20 mouse cellular contexts compared by ENCODE assay signal in genomic region chr11:119325068-119325467, GRCm38 (mm10). TPM values are rescaled to one million over a fixed set of nuclear protein-coding genes. Genes with fewer than 3 reads are reported as not detected.
DNase-seq lines count a peak whose midpoint lies in the region; ATAC-seq and TF ChIP-seq lines count a peak whose summit lies in the region.
"Had no signal": no experiment of that assay in that cellular context is flagged by ENCODE, and none has a peak within 500 bp of the region (broad histone marks: within the 10 kb centered on the region; RNA-seq: fewer than 3 reads in every experiment).

No protein-coding gene starts in this region.

- H3K79me2 ChIP-seq in heart, adult 2 months (replicated peaks; ENCODE audit: control insufficient read depth, insufficient read depth, low read length), result no peaks in the 10 kb centered on the region
- H3K79me2 ChIP-seq in MEL (ENCODE audit: control insufficient read depth, insufficient read depth, low read length, poor library complexity), result no peaks in the 10 kb centered on the region

- no peak overlapping the region for H3K27ac ChIP-seq in heart, adult 2 months
- no peak overlapping the region for H3K27ac ChIP-seq in lung, embryonic 14.5 days (ENCODE audit: low read depth)
- no peak overlapping the region for H3K27ac ChIP-seq in MEL (ENCODE audit: control insufficient read depth, low read depth, low read length)
- H3K27ac ChIP-seq in small intestine, adult 2 months (ENCODE audit: insufficient read depth, low read depth, low read length), result no peak overlapping the region
- H3K27ac ChIP-seq: embryonic facial prominence, embryonic 12.5 days; forebrain, embryonic 10.5 days; intestine, embryonic 15.5 days; limb, embryonic 12.5 days; midbrain, embryonic 10.5 days had no signal

- TF ChIP-seq RAD21 in MEL (IDR thresholded peaks at IDR 0.05; ENCODE audit: low read depth, low read length), result peak; percentile 40

- intact Hi-C loops in heart, adult 2 months (cut with DNase I), result no loop called here

- H3K4me2 ChIP-seq in lung, embryonic 14.5 days, result no peak overlapping the region
- H3K4me2 ChIP-seq: embryonic facial prominence, embryonic 12.5 days; intestine, embryonic 15.5 days; limb, embryonic 12.5 days had no signal

- H3K9ac ChIP-seq in heart, adult 2 months (ENCODE audit: low read depth, low read length), result no peak overlapping the region
- no peak overlapping the region for H3K9ac ChIP-seq in lung, embryonic 14.5 days
- no peak overlapping the region for H3K9ac ChIP-seq in MEL (ENCODE audit: control insufficient read depth, low read depth, low read length, poor library complexity, severe bottlenecking)
- H3K9ac ChIP-seq: embryonic facial prominence, embryonic 12.5 days; intestine, embryonic 15.5 days; limb, embryonic 12.5 days had no signal

- 73% methylated on average over 1 of the region's 1 CpGs for WGBS in heart, adult 2 months
- WGBS in lung, embryonic 14.5 days, result 80% methylated on average over 1 of the region's 1 CpGs
- WGBS in small intestine, adult 2 months, result 82% methylated on average over 1 of the region's 1 CpGs

- H3K9me3 ChIP-seq in lung, embryonic 14.5 days (ENCODE audit: low read depth, low read length), result no peaks in the 10 kb centered on the region
- no peaks in the 10 kb centered on the region for H3K9me3 ChIP-seq in MEL (replicated peaks; ENCODE audit: insufficient read depth, low read length)
- H3K9me3 ChIP-seq: embryonic facial prominence, embryonic 12.5 days; intestine, embryonic 15.5 days had no signal

- H3K4me3 ChIP-seq in heart, adult 2 months, result no peak overlapping the region
- H3K4me3 ChIP-seq in lung, embryonic 14.5 days (ENCODE audit: low read depth, low read length), result no peak overlapping the region
- no peak overlapping the region for H3K4me3 ChIP-seq in MEL (ENCODE audit: control insufficient read depth in 1 of 2, insufficient read depth in 1 of 2, low read depth in 2 of 2, low read length in 2 of 2)
- no peak overlapping the region for H3K4me3 ChIP-seq in small intestine, adult 2 months (ENCODE audit: low read depth, low read length)
- H3K4me3 ChIP-seq: embryonic facial prominence, embryonic 12.5 days; forebrain, embryonic 10.5 days; intestine, embryonic 15.5 days; limb, embryonic 12.5 days; midbrain, embryonic 10.5 days; myocyte had no signal

- no peak for TF ChIP-seq POLR2A in heart, adult 2 months (IDR thresholded peaks at IDR 0.05; ENCODE audit: insufficient read depth, low read depth, low read length)
- no peak for TF ChIP-seq POLR2A in MEL (IDR thresholded peaks at IDR 0.05; ENCODE audit: control insufficient read depth in 1 of 2, insufficient read depth in 1 of 2, low read depth in 1 of 2, low read length in 2 of 2, poor library complexity in 1 of 2)
- TF ChIP-seq POLR2A in small intestine, adult 2 months (IDR thresholded peaks at IDR 0.05; ENCODE audit: low read depth, low read length), result no peak

- DNase-seq in heart, adult 2 months, result no peak
- DNase-seq in heart, adult 11 months, result no peak
- no peak for DNase-seq in lung, embryonic 14.5 days
- DNase-seq in lung, postnatal 14 days, result no peak
- DNase-seq in MEL (ENCODE audit: low read depth, low spot score) (peak; percentile 43), adipocyte (ENCODE audit: low spot score) (no peak)
- DNase-seq in right cerebral cortex, postnatal 25 days, result no peak
- DNase-seq: adrenal gland, postnatal 25 days; cerebellum, adult 11 months; cerebellum, postnatal 36 days; heart, adult 18-20 months; kidney, postnatal 4 days; thymus, postnatal 14 days had no signal

- peak; percentile 33 for TF ChIP-seq CTCF in heart, adult 2 months (IDR thresholded peaks at IDR 0.05)
- TF ChIP-seq CTCF in lung, embryonic 14.5 days (IDR thresholded peaks at IDR 0.05; ENCODE audit: low read depth), result peak; percentile 39
- peak; percentile 59 to 74 (median 63) for TF ChIP-seq CTCF in MEL (IDR thresholded peaks at IDR 0.05 in 2 of 3, conservative IDR thresholded peaks at IDR 0.05 in 1 of 3; ENCODE audit: control insufficient read depth in 1 of 3, insufficient read depth in 1 of 3, low read depth in 2 of 3, low read length in 3 of 3, poor library complexity in 1 of 3, severe bottlenecking in 1 of 3)
- TF ChIP-seq CTCF in small intestine, adult 2 months (IDR thresholded peaks at IDR 0.05; ENCODE audit: extremely low read depth, insufficient read length, insufficient replicate concordance, low read depth, low read length), result peak; percentile 33; the same call in 1 of the 2 replicates

- no peaks in the 10 kb centered on the region for H3K27me3 ChIP-seq in heart, adult 2 months (ENCODE audit: control insufficient read depth, insufficient read depth, low read length)
- H3K27me3 ChIP-seq in lung, embryonic 14.5 days (ENCODE audit: insufficient read depth, low read length), result no peaks in the 10 kb centered on the region
- H3K27me3 ChIP-seq in MEL (ENCODE audit: control insufficient read depth in 1 of 2, insufficient read depth in 2 of 2, low read length in 2 of 2), result peaks cover 3 to 5% of the 10 kb centered on the region in 2 experiments; a peak in 3 of 4 replicates
- no peaks in the 10 kb centered on the region for H3K27me3 ChIP-seq in small intestine, adult 2 months (ENCODE audit: control insufficient read depth, insufficient read depth, low read length)
- H3K27me3 ChIP-seq: intestine, embryonic 15.5 days had no signal

- no peaks in the 10 kb centered on the region for H3K36me3 ChIP-seq in heart, adult 2 months (ENCODE audit: control insufficient read depth, insufficient read depth, low read length)
- no peaks in the 10 kb centered on the region for H3K36me3 ChIP-seq in lung, embryonic 14.5 days (ENCODE audit: insufficient read depth)
- no peaks in the 10 kb centered on the region for H3K36me3 ChIP-seq in MEL (ENCODE audit: control insufficient read depth in 1 of 2, insufficient read depth in 2 of 2, low read length in 2 of 2)
- peaks cover 6% of the 10 kb centered on the region; the same call in 1 of the 2 replicates for H3K36me3 ChIP-seq in small intestine, adult 2 months (ENCODE audit: control insufficient read depth, insufficient read depth, low read length)
- H3K36me3 ChIP-seq: embryonic facial prominence, embryonic 12.5 days; forebrain, embryonic 10.5 days; limb, embryonic 12.5 days; midbrain, embryonic 10.5 days had no signal

- ATAC-seq in lung, embryonic 14.5 days (ENCODE audit: insufficient read depth), result no peak
- ATAC-seq: intestine, embryonic 15.5 days had no signal

- no peak for TF ChIP-seq EP300 in heart, adult 2 months (IDR thresholded peaks at IDR 0.05; ENCODE audit: insufficient read depth, low read depth, low read length)
- TF ChIP-seq EP300 in MEL (IDR thresholded peaks at IDR 0.05; ENCODE audit: low read depth in 1 of 2, low read length in 2 of 2), result no peak

- H3K4me1 ChIP-seq in heart, adult 2 months (ENCODE audit: control insufficient read depth, insufficient read depth, low read length), result no peaks in the 10 kb centered on the region
- no peaks in the 10 kb centered on the region for H3K4me1 ChIP-seq in lung, embryonic 14.5 days (ENCODE audit: insufficient read depth)
- no peaks in the 10 kb centered on the region for H3K4me1 ChIP-seq in MEL (ENCODE audit: control insufficient read depth in 1 of 2, insufficient read depth in 2 of 2, low read length in 2 of 2)
- no peaks in the 10 kb centered on the region for H3K4me1 ChIP-seq in small intestine, adult 2 months (ENCODE audit: control insufficient read depth, insufficient read depth, insufficient read length, low read length)
- H3K4me1 ChIP-seq: embryonic facial prominence, embryonic 12.5 days; forebrain, embryonic 10.5 days; intestine, embryonic 15.5 days; limb, embryonic 12.5 days; midbrain, embryonic 10.5 days had no signal

RNA-seq across cellular contexts. Expression of gene Card14, which starts 17.5 kb away (rescaled TPM):
- total RNA-seq in heart, adult 2 months (2021), result under 1 TPM in 1 of 2 experiments, not detected in 1; 0.11 TPM
- 0.12 and 0.33 TPM in 2 replicates for polyA plus RNA-seq in heart, adult 2 months (2012; rRNA removed)
- polyA plus RNA-seq in lung, embryonic 14.5 days (2014; fragmentation: Nextera tagmentation; extraction: Ambion mirVana), result not detected in 2 replicates
- not detected in 2 replicates for total RNA-seq in MEL (2012; rRNA removed)
- polyA plus RNA-seq in MEL (2012; ENCODE audit: insufficient read depth in 1 of 2, insufficient read length in 2 of 2, low read depth in 1 of 2, low replicate concordance in 2 of 2, missing spikeins in 1 of 2), result not detected
- polyA plus RNA-seq in small intestine, adult 2 months (2012; rRNA removed), result 3.5 and 7.1 TPM in 2 replicates
- total RNA-seq: heart, adult 18-20 months had no signal
- polyA plus RNA-seq: forebrain, embryonic 10.5 days; midbrain, embryonic 10.5 days had no signal

RNA-seq across cellular contexts. Expression of gene Eif4a3, which starts 25.2 kb away (rescaled TPM):
- 10 to 100 TPM; 60.5 to 67.3 TPM for total RNA-seq in heart, adult 2 months (2021)
- 59.9 and 95.2 TPM in 2 replicates for polyA plus RNA-seq in heart, adult 2 months (2012; rRNA removed)
- 419 and 428 TPM in 2 replicates for polyA plus RNA-seq in lung, embryonic 14.5 days (2014; fragmentation: Nextera tagmentation; extraction: Ambion mirVana)
- 509 and 608 TPM in 2 replicates for total RNA-seq in MEL (2012; rRNA removed)
- polyA plus RNA-seq in MEL (2012; ENCODE audit: insufficient read depth in 1 of 2, insufficient read length in 2 of 2, low read depth in 1 of 2, low replicate concordance in 2 of 2, missing spikeins in 1 of 2), result 100 to 1,000 TPM; 427 to 521 TPM
- 27.7 and 56.5 TPM in 2 replicates for polyA plus RNA-seq in small intestine, adult 2 months (2012; rRNA removed)

RNA-seq across cellular contexts. Expression of gene Sgsh, which starts 30.3 kb away (rescaled TPM):
- total RNA-seq in heart, adult 2 months (2021), result 1 to 10 TPM; 5.5 to 5.7 TPM
- polyA plus RNA-seq in heart, adult 2 months (2012; rRNA removed), result 10.6 and 11.1 TPM in 2 replicates
- polyA plus RNA-seq in lung, embryonic 14.5 days (2014; fragmentation: Nextera tagmentation; extraction: Ambion mirVana), result 7.6 and 9.5 TPM in 2 replicates
- 0.12 TPM in 1 of 2 replicates, not detected in the other for total RNA-seq in MEL (2012; rRNA removed)
- under 1 TPM in 1 of 2 experiments, not detected in 1; 0.25 TPM for polyA plus RNA-seq in MEL (2012; ENCODE audit: insufficient read depth in 1 of 2, insufficient read length in 2 of 2, low read depth in 1 of 2, low replicate concordance in 2 of 2, missing spikeins in 1 of 2)
- 12.6 and 19.2 TPM in 2 replicates for polyA plus RNA-seq in small intestine, adult 2 months (2012; rRNA removed)

RNA-seq across cellular contexts. Expression of gene Slc26a11, which starts 30.3 kb away (rescaled TPM):
- total RNA-seq in heart, adult 2 months (2021), result 1 to 10 TPM; 2.0 to 2.2 TPM
- 7.8 and 9.9 TPM in 2 replicates for polyA plus RNA-seq in heart, adult 2 months (2012; rRNA removed)
- 9.1 and 9.3 TPM in 2 replicates for polyA plus RNA-seq in lung, embryonic 14.5 days (2014; fragmentation: Nextera tagmentation; extraction: Ambion mirVana)
- total RNA-seq in MEL (2012; rRNA removed), result not detected in 2 replicates
- polyA plus RNA-seq in MEL (2012; ENCODE audit: insufficient read depth in 1 of 2, insufficient read length in 2 of 2, low read depth in 1 of 2, low replicate concordance in 2 of 2, missing spikeins in 1 of 2), result under 1 TPM in 1 of 2 experiments, not detected in 1; 0.04 TPM
- 9.7 and 17.3 TPM in 2 replicates for polyA plus RNA-seq in small intestine, adult 2 months (2012; rRNA removed)

RNA-seq across cellular contexts. Expression of gene Gaa, which starts 57.4 kb away (rescaled TPM):
- total RNA-seq in heart, adult 2 months (2021), result 100 to 1,000 TPM in 1 of 2 experiments, 10 to 100 TPM in 1; 89.3 to 102 TPM
- polyA plus RNA-seq in heart, adult 2 months (2012; rRNA removed), result 165 and 186 TPM in 2 replicates
- polyA plus RNA-seq in lung, embryonic 14.5 days (2014; fragmentation: Nextera tagmentation; extraction: Ambion mirVana), result 56.0 and 58.8 TPM in 2 replicates
- 51.4 and 54.1 TPM in 2 replicates for total RNA-seq in MEL (2012; rRNA removed)
- 10 to 100 TPM in 1 of 2 experiments, not detected in 1; 85.6 TPM for polyA plus RNA-seq in MEL (2012; ENCODE audit: insufficient read depth in 1 of 2, insufficient read length in 2 of 2, low read depth in 1 of 2, low replicate concordance in 2 of 2, missing spikeins in 1 of 2)
- polyA plus RNA-seq in small intestine, adult 2 months (2012; rRNA removed), result 35.8 TPM in 2 replicates
